ENCODE assay signal across 23 mouse cellular contexts in the genomic region with DNA sequence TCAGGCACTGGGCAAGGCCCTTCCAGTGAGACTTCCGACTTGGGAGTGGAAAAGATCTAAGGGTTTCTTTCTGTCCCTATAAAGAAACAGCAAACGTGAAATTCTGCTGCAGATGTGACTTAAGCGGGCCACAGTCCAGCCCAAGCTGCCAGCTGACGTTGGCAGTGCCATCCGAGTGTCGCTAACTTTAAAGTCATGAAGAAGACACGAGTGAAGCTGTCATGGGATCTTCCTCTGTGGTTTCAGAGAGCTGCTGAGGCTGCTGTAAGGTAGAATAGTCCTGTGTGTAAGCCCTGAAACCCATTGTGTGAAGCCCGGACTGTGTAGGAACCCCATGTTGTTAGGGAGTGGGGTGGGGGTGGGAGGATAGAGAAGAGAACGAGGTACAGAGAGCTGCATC. TPM values are rescaled to one million over a fixed set of nuclear protein-coding genes. Genes with fewer than 3 reads are reported as not detected.
DNase-seq lines count a peak whose midpoint lies in the region; ATAC-seq lines count a peak whose summit lies in the region.
"Had no signal": no experiment of that assay in that cellular context is flagged by ENCODE, and none has a peak within 500 bp of the region (broad histone marks: within the 10 kb centered on the region; RNA-seq: fewer than 3 reads in every experiment).

No protein-coding gene starts in this region.

- ATAC-seq in CD4-positive, CD25-positive, alpha-beta regulatory T cell, adult 4 months: no peak
- ATAC-seq: forebrain, embryonic 16.5 days; hindbrain, embryonic 16.5 days; Patski had no signal

- DNase-seq in CD4-positive, CD25-positive, alpha-beta regulatory T cell, adult 2 months (ENCODE audit: low read depth, low spot score): peak; percentile 58
- DNase-seq in thymus, postnatal 0 days (ENCODE audit: low spot score): peak; percentile 20
- DNase-seq in thymus, adult 18-20 months: no peak
- DNase-seq in natural killer cell, adult 2 months (ENCODE audit: low spot score in 2 of 2): peak; percentile 50 to 60
- DNase-seq in retina, postnatal 1 day: no peak
- DNase-seq in urinary bladder, postnatal 14 days (ENCODE audit: low spot score): no peak
- DNase-seq in gastrocnemius, postnatal 25 days: no peak
- DNase-seq: adrenal gland, adult 2 months; adrenal gland, postnatal 25 days; cerebellum, adult 18-20 months; cerebellum, adult 9-11 months; cerebellum, postnatal 36 days; heart, adult 18-20 months; heart, postnatal 10 days; heart, postnatal 4 days had no signal

RNA-seq across cellular contexts. Expression of gene Zfp3, which starts 1.4 kb away (rescaled TPM):
- 1 to 10 TPM; 4.0 to 5.3 TPM for polyA plus RNA-seq in CD4-positive, CD25-positive, alpha-beta regulatory T cell, adult 4 months (2017; shearing (Covaris generic))
- 7.2 and 7.6 TPM in 2 replicates for polyA plus RNA-seq in thymus, postnatal 0 days (2015; fragmentation: Nextera tagmentation; extraction: Ambion mirVana)
- 1 to 10 TPM; 8.8 to 9.6 TPM for total RNA-seq in gastrocnemius, postnatal 25 days (2021)

RNA-seq across cellular contexts. Expression of gene Scimp, which starts 49.7 kb away (rescaled TPM):
- polyA plus RNA-seq in CD4-positive, CD25-positive, alpha-beta regulatory T cell, adult 4 months (2017; shearing (Covaris generic)): under 1 TPM in 1 of 2 experiments, not detected in 1; 0.81 TPM
- polyA plus RNA-seq in thymus, postnatal 0 days (2015; fragmentation: Nextera tagmentation; extraction: Ambion mirVana): 2.1 and 3.1 TPM in 2 replicates
- total RNA-seq in gastrocnemius, postnatal 25 days (2021): not detected
- total RNA-seq: gastrocnemius, postnatal 4 days; heart, postnatal 10 days; heart, postnatal 4 days had no signal
- polyA plus RNA-seq: forebrain, embryonic 12.5 days; forebrain, embryonic 16.5 days; heart, embryonic 10.5 days; hindbrain, embryonic 12.5 days had no signal

Comparison
In these comparisons a context has a peak if more than half of its experiments do, and no peak if none do; other contexts are left out.
1. DNase-seq: peak in CD4-positive, CD25-positive, alpha-beta regulatory T cell, adult 2 months (single experiment), thymus, postnatal 0 days (single experiment) and natural killer cell, adult 2 months (2 of 2); none in thymus, adult 18-20 months (0 of 2), retina, postnatal 1 day (single experiment), urinary bladder, postnatal 14 days (single experiment) and gastrocnemius, postnatal 25 days (single experiment).